Mouse (Mus musculus) layer of hippocampus, adult 8-10 months (tissue): Measurements from ENCODE around the gene Man1a. TPM values are rescaled to one million over a fixed set of nuclear protein-coding genes. Genes with fewer than 3 reads are reported as not detected.

Experiments used
- DNase-seq, 2 experiments: peaks; one replicate each; pipeline ENCODE4 v3.0.0; 2022; ENCODE audit warnings: low spot score in 2 of 2
- total RNA-seq, 4 experiments: library from RNA; stranded (reverse); gene quantifications; 2 replicates each; pipeline ENCODE4 v1.2.4; 2022

Man1a gene
- total RNA-seq, 4 experiments from 2014 or later, result 62.8 to 66.7 (median 65.3) TPM

GRCm38 (mm10) chr10:53915719-53916118, 160.7 kb downstream of the Man1a start:
- DNase-seq, result no peak

DNA sequence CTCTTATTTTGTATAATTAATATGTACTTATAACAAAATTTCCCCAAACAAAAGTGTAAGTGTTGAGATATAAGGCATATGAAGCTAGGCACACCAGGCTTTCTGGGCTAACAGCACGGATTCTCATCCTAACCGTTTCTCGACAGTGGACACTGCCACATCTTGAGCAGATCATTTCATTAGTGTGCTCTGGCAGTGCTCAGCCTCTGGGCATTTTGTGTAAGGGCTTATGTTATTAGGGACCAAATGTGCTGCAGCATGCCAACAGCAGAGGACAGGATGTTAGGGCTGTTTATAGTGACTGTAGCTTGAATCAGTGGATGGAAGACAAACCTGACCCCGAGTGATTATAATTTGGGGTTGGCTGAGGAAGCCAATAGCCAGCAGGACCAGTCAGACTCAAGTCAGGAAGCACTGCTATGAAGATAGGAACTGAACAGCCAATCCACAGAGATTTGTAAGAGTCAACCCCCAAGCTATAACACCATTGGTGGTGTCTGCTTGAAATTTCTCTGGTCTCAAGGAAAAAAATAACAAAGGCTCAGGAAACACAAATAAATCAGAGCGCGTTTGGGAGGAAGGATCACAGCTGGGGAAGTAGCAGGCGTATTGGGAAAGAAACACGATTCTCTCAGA, 161.3 kb downstream of the Man1a start:
- DNase-seq, result no peak

DNA sequence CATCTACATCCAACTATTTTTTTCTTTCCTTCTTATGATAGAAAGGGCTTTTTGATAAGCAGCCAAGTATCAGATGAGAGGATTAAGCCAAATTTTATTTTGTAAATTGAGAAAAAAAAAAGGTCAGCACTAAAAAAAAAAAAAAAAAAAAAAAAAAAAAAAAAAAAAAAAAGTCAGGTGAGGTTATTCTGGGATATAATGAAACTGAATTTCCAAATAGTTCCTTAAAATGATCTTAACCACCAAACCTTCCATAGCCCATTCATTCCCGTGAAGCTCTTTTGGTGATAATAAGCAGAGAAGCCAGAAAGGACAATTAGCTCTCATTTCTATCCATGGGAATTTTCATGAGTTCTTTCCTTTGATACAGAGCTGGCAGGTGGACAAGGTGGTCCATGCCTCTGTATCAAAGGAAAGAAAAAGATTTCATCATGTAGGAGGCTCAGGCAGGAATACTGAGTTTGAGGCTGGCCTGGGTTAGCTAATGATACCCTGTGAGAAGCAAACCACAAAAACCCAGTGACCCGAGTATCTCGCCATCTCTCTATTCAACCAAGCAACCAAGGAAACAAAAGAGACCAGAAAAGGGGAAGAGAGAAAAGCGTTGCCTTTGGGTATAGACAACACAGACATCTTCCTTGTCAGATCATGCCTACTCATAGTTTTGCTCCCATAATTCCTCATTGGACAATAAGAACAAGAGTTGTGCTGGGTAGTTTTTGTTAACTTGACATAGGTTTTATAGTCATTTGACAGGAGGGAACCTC, 162.7 kb downstream of the Man1a start:
- DNase-seq, result no peak

GRCm38 (mm10) chr10:53889512-53889911, 186.9 kb downstream of the Man1a start:
- no peak for DNase-seq

- DNase-seq, result no peak
Measured at GRCm38 (mm10) chr10:53888382-53889110, 187.9 kb downstream of the Man1a start.

GRCm38 (mm10) chr10:53886475-53886874, 189.9 kb downstream of the Man1a start:
- DNase-seq, result no peak

GRCm38 (mm10) chr10:53881310-53881709, 195.1 kb downstream of the Man1a start:
- DNase-seq, result no peak

DNA sequence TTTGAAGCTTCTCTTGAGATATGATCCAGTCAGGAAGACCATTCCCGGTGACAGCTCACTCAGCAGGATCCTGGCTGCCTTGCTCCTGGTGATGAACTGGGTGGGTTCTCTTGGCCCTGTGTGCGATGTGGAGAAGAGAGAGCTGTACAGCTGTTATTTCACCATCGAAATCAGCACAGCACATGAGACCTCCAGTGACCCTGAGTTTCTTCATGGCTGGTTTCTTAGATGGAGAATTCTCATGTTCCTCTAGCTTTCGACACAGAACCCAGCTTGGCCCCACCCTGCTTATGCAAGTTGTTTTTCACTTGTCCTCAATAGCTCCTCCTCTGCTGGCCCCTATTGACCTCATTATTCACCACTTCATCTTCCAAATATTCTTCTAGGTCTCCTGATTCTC, 200.5 kb downstream of the Man1a start:
- no peak for DNase-seq

GRCm38 (mm10) chr10:53874191-53874590, 202.2 kb downstream of the Man1a start:
- DNase-seq, result no peak

GRCm38 (mm10) chr10:53863486-53864357, 212.7 kb downstream of the Man1a start:
- peak; percentile 29 to 54 for DNase-seq

DNA sequence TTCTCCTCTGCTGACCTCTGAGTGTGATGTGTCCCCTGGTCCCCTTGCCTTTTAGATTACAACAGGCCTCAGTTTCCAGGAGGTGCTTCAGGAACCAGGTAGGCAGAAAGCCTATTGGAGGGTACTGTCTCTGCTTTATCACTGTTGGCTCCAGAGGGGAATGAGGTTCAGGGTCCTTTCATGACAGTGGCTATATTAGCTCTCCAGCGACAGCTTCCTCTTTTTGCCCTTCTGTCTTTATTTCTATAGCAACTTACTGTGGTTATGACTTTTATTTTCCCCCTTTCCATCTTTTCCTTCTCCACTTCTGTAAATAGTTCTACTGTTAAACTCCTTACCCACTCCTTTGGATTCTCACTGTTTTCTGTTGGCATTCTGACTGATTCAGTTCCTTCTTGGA, 216.5 kb downstream of the Man1a start:
- no peak for DNase-seq

GRCm38 (mm10) chr10:53859224-53859623, 217.2 kb downstream of the Man1a start:
- no peak for DNase-seq
